Mouse (Mus musculus) hindbrain, embryonic 15.5 days (tissue): Measurements from ENCODE around the gene Ly6g6c. TPM values are rescaled to one million over a fixed set of nuclear protein-coding genes. Genes with fewer than 3 reads are reported as not detected.

ENCODE experiments used
- ATAC-seq: fragments of 200-750 bp; cut with Nextera tagmentation; 2 replicates; pipeline ENCODE4 v1.8.0; 2017; ENCODE audit warnings: low read depth, moderate number of reproducible peaks, moderate TSS enrichment; ENCODE audit not compliant: low FRiP score
- H3K27ac ChIP-seq: fragments of 300-500 bp; sonication (generic); replicated peaks from 2 replicates; pipeline ENCODE4 v1.5.1; 2015; ENCODE audit warnings: mild to moderate bottlenecking, inconsistent platforms
- H3K27me3 ChIP-seq: fragments of 300-500 bp; sonication (generic); 2 replicates; pipeline ENCODE4 v1.6.1; 2015; ENCODE audit warnings: control low read depth, inconsistent platforms
- H3K36me3 ChIP-seq: fragments of 300-500 bp; sonication (generic); 2 replicates; pipeline ENCODE4 v1.6.1; 2015; ENCODE audit warnings: control low read depth, inconsistent platforms
- H3K4me1 ChIP-seq: fragments of 300-500 bp; sonication (generic); replicated peaks from 2 replicates; pipeline ENCODE4 v1.6.1; 2015; ENCODE audit warnings: control low read depth, inconsistent platforms
- H3K4me2 ChIP-seq: fragments of 300-500 bp; sonication (generic); 2 replicates; pipeline ENCODE4 v1.6.1; 2015; ENCODE audit warnings: moderate library complexity, mild to moderate bottlenecking, inconsistent platforms
- H3K4me3 ChIP-seq: fragments of 300-500 bp; sonication (generic); 2 replicates; pipeline ENCODE4 v1.5.1; 2015; ENCODE audit warnings: mild to moderate bottlenecking, inconsistent platforms
- H3K9ac ChIP-seq: fragments of 300-500 bp; sonication (generic); 2 replicates; pipeline ENCODE4 v1.6.1; 2015; ENCODE audit warnings: inconsistent platforms
- H3K9me3 ChIP-seq: fragments of 300-500 bp; sonication (generic); 2 replicates; pipeline ENCODE4 v1.6.1; 2016; ENCODE audit warnings: control low read depth, inconsistent platforms
- WGBS: fragments of 180-500 bp; shearing (Covaris S2); methylation state at CpG from one replicate; pipeline ENCODE4 v1.1.7; 2015; 5-methylcytosine and 5-hydroxymethylcytosine counted together
- polyA plus RNA-seq: library from polyadenylated mRNA; unstranded; fragments of >200 nt; fragmentation: Nextera tagmentation; extraction: Ambion mirVana; gene quantifications from 2 replicates; pipeline ENCODE4 v1.2.1, GENCODE M21; 2015

Ly6g6c gene
- polyA plus RNA-seq, 1 experiment from 2014 or later = 0.18 TPM

GRCm38 (mm10) chr17:35063466-35063865, 1.7 kb upstream of the Ly6g6c start:
- Histone ChIP-seq H3K4me1 (peaks cover 33% of the 10 kb centered on the region), H3K36me3 (peaks cover 8% of the 10 kb centered on the region; the same call in 1 of the 2 replicates), H3K4me3 (no peak overlapping the region), H3K9me3 (no peaks in the 10 kb centered on the region), H3K27me3 (peaks cover 34% of the 10 kb centered on the region), H3K9ac (no peak overlapping the region), H3K4me2 (no peak overlapping the region), H3K27ac (no peak overlapping the region)
- ATAC-seq = no peak
- WGBS = 86% methylated on average over 3 of the region's 3 CpGs

- peaks cover 8% of the 10 kb centered on the region; the same call in 1 of the 2 replicates for H3K36me3 ChIP-seq
- H3K9me3 ChIP-seq = no peaks in the 10 kb centered on the region
- no peak for ATAC-seq
- H3K9ac ChIP-seq = no peak overlapping the region
- no peak overlapping the region for H3K27ac ChIP-seq
- peaks cover 34% of the 10 kb centered on the region for H3K27me3 ChIP-seq
- WGBS = 37% methylated on average over 10 of the region's 10 CpGs
- H3K4me1 ChIP-seq = peaks cover 33% of the 10 kb centered on the region
- peak overlapping the region; percentile 55; the same call in 1 of the 2 replicates for H3K4me2 ChIP-seq
- H3K4me3 ChIP-seq = no peak overlapping the region
These were observed 760 bp upstream of the Ly6g6c start for GRCm38 (mm10) chr17:35064378-35064877.

GRCm38 (mm10) chr17:35066084-35066483, 896 bp downstream of the Ly6g6c start, which contains the start of gene Mpig6b:
Gene Mpig6b, minus strand, starts transcription at chr17:35066184.
- no peak for ATAC-seq
- Histone ChIP-seq H3K4me3 (peak within 1 kb of the TSS; percentile 26), H3K4me1 (peaks cover 17% of the 10 kb centered on the region), H3K4me2 (peak within 1 kb of the TSS; percentile 55), H3K27ac (no peak within 1 kb of the TSS), H3K36me3 (peaks cover 5% of the 10 kb centered on the region; the same call in 1 of the 2 replicates), H3K9ac (0 out of 2 replicates have a peak within 1 kb of the TSS, but pooled peaks have one; percentile 22), H3K27me3 (peaks cover 34% of the 10 kb centered on the region), H3K9me3 (no peaks in the 10 kb centered on the region)
- WGBS = 47% methylated on average over 10 of the region's 10 CpGs

DNA sequence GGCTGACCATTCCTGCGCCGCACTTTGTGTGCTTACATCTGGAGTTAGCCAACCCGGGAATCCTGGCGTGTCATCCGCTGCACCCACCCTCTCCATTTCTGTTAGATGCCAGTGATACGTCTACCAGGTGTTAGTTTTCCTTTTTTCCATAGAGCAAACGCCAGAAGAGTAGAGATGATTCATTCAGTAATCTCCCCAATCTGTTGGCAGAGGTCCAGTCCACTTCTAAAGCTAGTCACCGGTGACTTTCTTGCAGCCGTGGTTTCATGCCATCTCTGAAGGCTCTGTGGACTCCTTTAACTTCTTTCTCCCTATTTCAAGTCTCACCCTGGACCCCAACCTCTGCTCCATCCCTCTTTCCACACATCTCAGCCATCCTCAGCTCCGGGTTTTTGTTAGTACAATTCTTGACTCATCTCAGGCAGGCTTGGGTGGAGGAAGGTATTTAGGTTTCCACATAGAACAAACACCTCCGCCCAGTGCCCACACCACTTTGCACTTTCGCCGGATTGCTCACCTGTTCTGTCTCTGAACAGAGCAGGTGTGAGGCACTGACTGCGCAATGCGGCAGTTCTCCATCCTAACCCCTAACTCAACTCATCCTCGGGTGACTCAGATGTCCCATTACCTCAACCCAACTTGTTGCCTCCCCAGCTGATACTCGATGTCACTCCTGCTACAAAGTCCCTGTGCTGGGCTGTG, 3.2 kb downstream of the Ly6g6c start:
- H3K36me3 ChIP-seq = no peaks in the 10 kb centered on the region
- H3K27me3 ChIP-seq = peaks cover 31% of the 10 kb centered on the region
- ATAC-seq = no peak
- no peak overlapping the region for H3K9ac ChIP-seq
- H3K4me3 ChIP-seq = no peak overlapping the region
- H3K9me3 ChIP-seq = no peaks in the 10 kb centered on the region
- no peak overlapping the region for H3K27ac ChIP-seq
- peaks cover 11% of the 10 kb centered on the region for H3K4me1 ChIP-seq
- 88% methylated on average over 17 of the region's 17 CpGs for WGBS
- H3K4me2 ChIP-seq = no peak overlapping the region

DNA sequence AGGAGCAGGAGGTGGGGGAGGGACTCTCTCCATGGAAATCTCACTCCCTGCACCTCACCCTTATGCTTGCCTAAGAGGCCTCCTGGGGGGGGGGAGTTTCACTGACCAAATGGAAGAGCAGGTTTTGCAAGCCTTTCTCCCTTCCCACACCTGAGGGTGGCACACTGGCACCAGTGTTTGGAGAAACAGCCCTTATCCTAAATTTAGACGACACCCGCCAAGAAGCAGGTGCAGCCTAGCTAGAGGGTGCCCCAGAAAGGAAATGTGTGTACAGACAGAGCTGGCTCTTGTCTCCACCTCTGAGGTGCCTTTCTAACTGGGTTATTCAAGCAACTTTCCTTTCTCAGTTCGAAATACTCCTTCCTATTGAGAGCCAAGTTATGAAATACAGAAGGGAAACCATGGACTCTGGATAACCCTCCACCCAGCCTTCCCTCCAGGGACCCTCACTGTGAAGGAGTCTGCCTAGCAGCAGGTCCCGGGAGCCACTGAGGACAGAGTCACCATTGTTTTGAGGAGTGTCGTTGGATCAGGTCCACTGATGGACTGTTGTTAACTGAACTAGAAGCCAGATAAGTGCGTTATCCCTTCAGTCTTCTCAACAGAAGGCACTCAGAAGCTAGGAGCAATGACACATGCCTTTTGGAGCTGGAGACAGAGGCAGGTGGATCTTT, 5.5 kb downstream of the Ly6g6c start:
- Histone ChIP-seq H3K9ac (no peak overlapping the region), H3K4me3 (no peak overlapping the region), H3K27me3 (peaks cover 13% of the 10 kb centered on the region), H3K4me2 (no peak overlapping the region), H3K4me1 (peaks cover under 1% of the 10 kb centered on the region), H3K36me3 (no peaks in the 10 kb centered on the region), H3K9me3 (no peaks in the 10 kb centered on the region), H3K27ac (no peak overlapping the region)
- 60% methylated on average over 6 of the region's 6 CpGs for WGBS
- ATAC-seq = no peak

DNA sequence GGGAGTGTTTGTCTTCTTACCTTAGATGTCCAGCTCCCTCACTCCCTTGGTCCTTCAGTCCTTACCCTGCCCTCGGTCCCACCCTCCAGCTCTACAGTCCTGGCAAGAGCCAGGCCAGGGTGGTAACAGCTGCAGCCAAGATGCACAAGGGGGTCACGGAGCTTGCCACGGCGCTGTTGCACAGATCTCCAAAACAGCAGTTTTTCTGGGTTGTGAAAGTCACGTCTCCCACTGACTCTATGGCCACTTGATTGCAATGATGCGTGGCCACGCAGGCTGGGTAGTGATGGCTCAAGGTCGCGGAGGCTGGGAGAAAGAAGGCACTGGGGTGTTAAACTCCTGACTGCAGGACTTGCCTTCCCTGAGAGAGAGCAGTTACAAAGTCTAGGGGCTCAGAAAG, 6.3 kb downstream of the Ly6g6c start:
- no peak overlapping the region for H3K4me2 ChIP-seq
- no peaks in the 10 kb centered on the region for H3K4me1 ChIP-seq
- no peak overlapping the region for H3K9ac ChIP-seq
- H3K27ac ChIP-seq = no peak overlapping the region
- H3K4me3 ChIP-seq = no peak overlapping the region
- H3K27me3 ChIP-seq = peaks cover 7% of the 10 kb centered on the region; the same call in 1 of the 2 replicates
- H3K9me3 ChIP-seq = no peaks in the 10 kb centered on the region
- ATAC-seq = no peak
- WGBS = 81% methylated on average over 9 of the region's 9 CpGs
- H3K36me3 ChIP-seq = no peaks in the 10 kb centered on the region

GRCm38 (mm10) chr17:35074097-35074496, 8.9 kb downstream of the Ly6g6c start:
- no peak overlapping the region for H3K9ac ChIP-seq
- H3K4me2 ChIP-seq = no peak overlapping the region
- 57% methylated on average over 17 of the region's 17 CpGs for WGBS
- peaks cover 8% of the 10 kb centered on the region; the same call in 1 of the 2 replicates for H3K4me1 ChIP-seq
- no peaks in the 10 kb centered on the region for H3K27me3 ChIP-seq
- ATAC-seq = no peak
- H3K4me3 ChIP-seq = no peak overlapping the region
- no peak overlapping the region for H3K27ac ChIP-seq
- H3K9me3 ChIP-seq = no peaks in the 10 kb centered on the region
- no peaks in the 10 kb centered on the region for H3K36me3 ChIP-seq

- peak within 1 kb of the TSS; percentile 10; the same call in 1 of the 2 replicates for H3K9ac ChIP-seq
These were observed 11.5 kb downstream of the Ly6g6c start, which contains the start of gene Ly6g6e for GRCm38 (mm10) chr17:35076507-35077176. Gene Ly6g6e, plus strand, starts transcription at chr17:35076902.

DNA sequence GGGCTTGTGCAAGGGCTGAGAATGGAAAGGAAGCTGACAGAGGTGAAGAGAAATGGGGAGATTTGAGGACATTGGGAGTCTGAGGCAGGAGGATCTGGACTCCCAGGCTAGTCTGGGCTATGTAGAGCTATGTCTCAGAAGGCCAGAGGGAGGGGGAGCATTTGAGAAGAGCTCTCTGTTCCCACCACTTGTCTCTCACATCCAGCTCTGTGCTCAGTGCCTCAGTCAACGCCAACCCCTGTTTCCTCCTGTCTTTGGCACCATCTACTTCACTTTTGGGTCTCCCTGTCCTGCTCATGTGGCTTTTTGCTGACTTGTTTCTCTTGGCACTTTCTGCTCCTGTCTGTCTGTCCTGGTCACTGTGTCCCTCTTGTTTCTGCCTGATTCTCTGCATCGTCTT, 12.1 kb downstream of the Ly6g6c start:
- 27% methylated on average over 2 of the region's 2 CpGs for WGBS
- peak overlapping the region; percentile 49 for H3K4me2 ChIP-seq
- H3K4me1 ChIP-seq = peaks cover 8% of the 10 kb centered on the region; the same call in 1 of the 2 replicates
- ATAC-seq = 0 out of 2 replicates have a peak, but pooled peaks have one; percentile 27
- H3K27me3 ChIP-seq = no peaks in the 10 kb centered on the region
- peak overlapping the region; percentile 20; the same call in 1 of the 2 replicates for H3K4me3 ChIP-seq
- H3K9ac ChIP-seq = no peak overlapping the region
- H3K9me3 ChIP-seq = no peaks in the 10 kb centered on the region
- no peaks in the 10 kb centered on the region for H3K36me3 ChIP-seq
- H3K27ac ChIP-seq = no peak overlapping the region

More at GRCm38 (mm10) chr17:35076507-35077176, 11.5 kb downstream of the Ly6g6c start, which contains the start of gene Ly6g6e:
- no peak within 1 kb of the TSS for H3K27ac ChIP-seq
- peak within 1 kb of the TSS; percentile 20 for H3K4me3 ChIP-seq
- ATAC-seq = no peak
- H3K36me3 ChIP-seq = no peaks in the 10 kb centered on the region
- peak within 1 kb of the TSS; percentile 49 for H3K4me2 ChIP-seq
- H3K4me1 ChIP-seq = peaks cover 8% of the 10 kb centered on the region; the same call in 1 of the 2 replicates
- H3K9me3 ChIP-seq = no peaks in the 10 kb centered on the region
- H3K27me3 ChIP-seq = no peaks in the 10 kb centered on the region
- WGBS = 35% methylated on average over 10 of the region's 10 CpGs

DNA sequence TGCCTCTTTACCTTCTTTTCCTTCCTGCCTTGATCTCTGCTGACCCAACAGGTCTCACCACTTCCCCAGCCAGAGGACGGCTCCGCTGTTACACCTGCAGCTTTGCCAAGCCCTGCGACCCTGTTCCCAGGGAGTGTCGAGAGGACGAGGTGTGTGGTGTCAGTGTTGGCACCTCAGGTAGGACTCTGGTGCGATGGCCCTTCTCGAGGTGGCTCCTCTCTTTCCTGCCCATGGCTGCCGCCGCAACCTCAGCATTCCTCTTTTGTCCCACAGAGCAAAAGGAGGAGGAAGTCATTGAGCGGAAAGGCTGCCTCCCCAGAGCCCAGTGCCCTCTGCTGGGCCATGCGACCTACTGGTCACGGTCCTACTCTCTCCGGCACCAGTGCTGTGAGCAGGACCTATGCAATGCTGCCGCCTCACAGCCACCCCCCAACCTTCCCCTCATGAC, 12.6 kb downstream of the Ly6g6c start, which contains the start of gene Ly6g6d:
Gene Ly6g6d, minus strand, starts transcription at position 280 of the 448 bp plus-strand sequence.
- Histone ChIP-seq H3K4me2 (peak within 1 kb of the TSS; percentile 49), H3K9me3 (no peaks in the 10 kb centered on the region), H3K9ac (peak within 1 kb of the TSS; percentile 10; the same call in 1 of the 2 replicates), H3K27ac (no peak within 1 kb of the TSS), H3K4me3 (peak within 1 kb of the TSS; percentile 20), H3K4me1 (peaks cover 8% of the 10 kb centered on the region; the same call in 1 of the 2 replicates), H3K36me3 (no peaks in the 10 kb centered on the region), H3K27me3 (no peaks in the 10 kb centered on the region)
- ATAC-seq = no peak
- 18% methylated on average over 14 of the region's 14 CpGs for WGBS

DNA sequence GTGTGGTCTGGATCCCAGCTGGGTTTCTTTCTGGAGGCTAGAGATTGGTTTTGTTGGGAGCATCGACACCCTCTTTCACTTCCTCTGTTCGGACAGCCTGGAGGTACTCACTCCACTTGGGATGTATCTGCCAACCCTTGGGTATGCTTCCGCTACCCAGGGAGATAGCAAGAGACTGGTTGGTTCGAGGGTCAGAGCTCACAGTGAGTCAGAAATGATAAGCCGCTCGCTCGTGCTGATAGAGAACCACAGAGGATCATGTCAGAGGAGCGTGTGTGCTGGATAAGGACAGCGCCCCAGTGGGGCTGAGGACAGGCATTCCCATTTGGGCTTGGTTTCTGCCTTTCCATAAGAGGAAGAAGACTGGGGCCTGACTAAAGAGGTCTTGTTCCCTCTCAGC, 14.6 kb downstream of the Ly6g6c start:
- no peak for ATAC-seq
- Histone ChIP-seq H3K27me3 (no peaks in the 10 kb centered on the region), H3K4me3 (no peak overlapping the region), H3K36me3 (no peaks in the 10 kb centered on the region), H3K4me1 (peaks cover 8% of the 10 kb centered on the region; the same call in 1 of the 2 replicates), H3K4me2 (no peak overlapping the region), H3K9ac (no peak overlapping the region), H3K27ac (no peak overlapping the region), H3K9me3 (no peaks in the 10 kb centered on the region)
- 70% methylated on average over 9 of the region's 9 CpGs for WGBS
